Mouse (Mus musculus) central nervous system, embryonic 14 days (tissue): Measurements from ENCODE around the gene Olfr1506. TPM values are rescaled to one million over a fixed set of nuclear protein-coding genes. Genes with fewer than 3 reads are reported as not detected.

Experiments
- polyA plus RNA-seq: library from polyadenylated mRNA; depleted of rRNA; stranded (reverse); fragments of >200 nt; gene quantifications from 2 replicates; pipeline ENCODE4 v1.2.3, GENCODE M21; 2012; rRNA removed

Gene Olfr1506
- polyA plus RNA-seq: not detected in 2 replicates

GRCm38 (mm10) chr2:90224393-90224792, at the start of gene Olfr1506:
Gene Olfr1506 (minus strand): TSS chr2:90224493.

GRCm38 (mm10) chr2:90270932-90271331, 46.6 kb upstream of the Olfr1506 start, which contains the start of gene Olfr1271:
Gene Olfr1271 (minus strand): TSS chr2:90271032.

GRCm38 (mm10) chr2:90257492-90257891, 33.2 kb upstream of the Olfr1506 start, which contains the start of gene Olfr142:
Gene Olfr142 (minus strand): TSS chr2:90257592.

Other genes with a start within 250 kb of the Olfr1506 start
- not detected in 2 replicates for gene Olfr1261, start 233.3 kb downstream of the Olfr1506 start, polyA plus RNA-seq
- not detected in 2 replicates for gene Olfr1262, start 224.3 kb downstream of the Olfr1506 start, polyA plus RNA-seq
- gene Olfr1263, start 212.4 kb downstream of the Olfr1506 start, polyA plus RNA-seq: not detected in 2 replicates
- gene Olfr1264, start 198.9 kb downstream of the Olfr1506 start, polyA plus RNA-seq: not detected in 2 replicates
- not detected in 2 replicates for gene Olfr1265, start 189.2 kb downstream of the Olfr1506 start, polyA plus RNA-seq
- not detected in 2 replicates for gene Olfr140, start 160.9 kb downstream of the Olfr1506 start, polyA plus RNA-seq
- gene Olfr1269, start 103.1 kb downstream of the Olfr1506 start, polyA plus RNA-seq: not detected in 2 replicates
- gene Olfr32, start 82.2 kb downstream of the Olfr1506 start, polyA plus RNA-seq: 0.06 TPM in 1 of 2 replicates, not detected in the other
- not detected in 2 replicates for gene Olfr1270, start 71.4 kb downstream of the Olfr1506 start, polyA plus RNA-seq
- gene Olfr142, start 33.1 kb upstream of the Olfr1506 start, polyA plus RNA-seq: not detected in 2 replicates
- not detected in 2 replicates for gene Olfr1271, start 46.5 kb upstream of the Olfr1506 start, polyA plus RNA-seq
- not detected in 2 replicates for gene Olfr1272, start 68.3 kb upstream of the Olfr1506 start, polyA plus RNA-seq
- gene Gm13769, start 97.7 kb upstream of the Olfr1506 start, polyA plus RNA-seq: not detected in 2 replicates
- gene Olfr1274-ps, start 174.2 kb upstream of the Olfr1506 start, polyA plus RNA-seq: not detected in 2 replicates